Mouse (Mus musculus) liver, adult 2 months (tissue): ENCODE measurements around the gene Tmc3.

Source experiments
- CTCF ChIP-seq: fragments of 200-500 bp; IDR thresholded peaks from 2 replicates; pipeline ENCODE4 v1.5.1; 2011; ENCODE audit warnings: low read depth, low read length, control low read depth
- POLR2A ChIP-seq: fragments of 200-500 bp; IDR thresholded peaks from 2 replicates; pipeline ENCODE4 v1.6.1; 2011; ENCODE audit warnings: low read length, control low read depth; ENCODE audit not compliant: insufficient read depth; ENCODE audit errors: extremely low read depth

- TF ChIP-seq CTCF (no peak), POLR2A (no peak)
These were observed 12.3 kb downstream of the Tmc3 start for GRCm38 (mm10) chr7:83597063-83597462.
